Mouse (Mus musculus) left cerebral cortex, postnatal 36 days (tissue): ENCODE measurements around the gene Ccnl2. TPM values are rescaled to one million over a fixed set of nuclear protein-coding genes. Genes with fewer than 3 reads are reported as not detected.

Experiments used
- DNase-seq, 2 experiments: peaks; one replicate each; pipeline ENCODE4 v3.0.0; 2021 to 2022; ENCODE audit warnings: low spot score in 2 of 2, mixed read lengths in 1 of 2
- intact Hi-C: fragments of 180-260 bp; cut with DNase I; formaldehyde crosslinking; loops from one replicate; pipeline ENCODE4 v1.15.1; 2025
- total RNA-seq, 2 experiments: library from RNA; stranded (reverse); gene quantifications; 2 replicates each; pipeline ENCODE4 v1.2.3; 2021

Gene Ccnl2
- total RNA-seq, 2 experiments from 2014 or later, result 50.4 to 84.5 TPM

DNA sequence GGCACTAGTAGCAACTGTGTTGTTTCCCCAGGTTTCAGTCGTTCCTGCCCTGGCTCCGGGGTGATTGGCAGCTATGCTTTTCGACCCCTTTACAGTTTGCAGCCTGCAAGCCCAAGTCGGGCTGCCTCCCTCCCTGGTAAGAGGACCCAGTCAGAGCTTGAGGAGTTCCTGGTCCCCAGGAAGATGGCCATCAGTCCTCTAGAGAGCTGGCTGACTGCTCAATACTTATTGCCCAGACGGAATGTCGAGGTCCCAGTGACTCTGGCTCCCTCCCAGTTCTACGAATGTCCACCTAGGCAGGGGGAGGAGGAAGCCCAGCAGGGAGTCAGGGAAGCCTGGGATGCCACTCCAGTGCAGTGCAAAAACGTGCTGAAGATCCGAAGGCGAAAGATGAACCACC, 20.0 kb downstream of the Ccnl2 start:
- intact Hi-C loops, result no loop called here
- no peak for DNase-seq

DNA sequence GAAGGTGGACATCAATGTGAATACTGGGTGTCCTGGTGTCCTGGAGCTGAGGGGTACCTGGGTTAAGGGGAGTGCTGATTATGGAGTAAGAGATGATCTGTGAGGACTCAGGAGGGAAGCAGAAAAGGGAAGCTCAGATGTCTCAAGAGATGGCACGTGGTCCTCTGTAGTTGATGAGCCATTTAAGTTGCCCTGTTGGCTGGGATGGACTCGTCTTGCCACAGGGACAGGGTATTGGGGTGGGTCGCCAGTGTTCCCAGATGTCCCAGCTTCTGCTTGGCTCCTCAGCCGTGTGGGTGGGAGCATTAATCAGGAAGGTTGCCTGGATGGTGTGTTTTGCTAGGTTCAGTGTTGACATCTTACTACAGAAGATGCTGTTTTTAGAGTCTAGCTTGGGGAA, 20.9 kb downstream of the Ccnl2 start:
- intact Hi-C loops, result no loop called here

DNA sequence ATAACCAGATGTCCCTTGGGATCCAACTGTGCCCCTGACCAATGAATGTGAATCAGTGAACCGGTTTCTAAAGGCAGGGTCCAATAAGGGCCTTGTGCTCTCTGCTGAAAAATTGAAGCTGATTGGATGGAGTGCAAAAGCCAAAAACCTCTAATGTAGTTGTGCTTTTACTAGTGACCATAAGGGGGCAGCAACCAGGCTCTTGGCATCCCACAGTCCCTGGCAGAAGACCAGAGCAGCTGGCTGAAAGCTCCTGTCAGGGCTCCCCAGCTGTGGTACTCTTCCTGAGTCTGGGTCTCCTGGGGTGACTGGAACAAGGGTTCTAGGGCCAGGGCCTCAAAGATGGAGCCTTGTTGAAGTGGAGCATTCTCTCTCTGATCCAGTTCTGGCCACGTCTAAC, 21.5 kb downstream of the Ccnl2 start:
- intact Hi-C loops, result no loop called here

More for the DNA sequence above, 20.9 kb downstream of the Ccnl2 start:
- DNase-seq, result no peak

DNA sequence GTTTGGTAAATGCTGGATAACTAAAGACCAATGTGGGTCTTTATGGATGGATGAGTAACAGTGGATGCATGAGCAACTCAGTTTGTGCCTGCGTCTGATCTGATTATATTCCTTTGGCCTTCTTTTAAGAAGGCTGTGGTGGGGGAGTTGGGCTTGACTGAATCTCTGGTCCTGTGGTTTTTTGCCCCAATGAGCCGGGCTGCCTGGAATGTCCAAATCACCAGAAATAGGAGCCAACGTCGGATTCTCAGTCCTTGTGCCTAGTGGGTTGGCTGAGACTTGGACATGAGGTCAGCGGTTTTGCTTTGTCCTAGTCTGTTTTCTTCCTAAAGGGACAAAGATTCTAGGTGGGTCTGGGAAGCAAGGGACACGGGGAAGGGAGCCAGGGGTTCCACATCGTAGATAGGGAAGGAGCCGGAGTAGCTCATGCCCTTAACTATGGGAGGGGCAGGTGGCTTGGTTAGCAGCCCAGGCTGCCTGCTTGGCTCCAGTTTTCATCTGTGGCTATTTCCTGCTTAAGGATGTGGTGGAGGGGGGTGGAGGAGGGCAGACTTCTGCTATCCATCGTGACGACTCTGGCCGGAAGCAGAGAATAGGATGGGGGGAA, 25.2 kb downstream of the Ccnl2 start:
- intact Hi-C loops, result no loop called here
- DNase-seq, result no peak

More for the DNA sequence above, 21.5 kb downstream of the Ccnl2 start:
- peak; percentile 53 to 66 for DNase-seq

DNA sequence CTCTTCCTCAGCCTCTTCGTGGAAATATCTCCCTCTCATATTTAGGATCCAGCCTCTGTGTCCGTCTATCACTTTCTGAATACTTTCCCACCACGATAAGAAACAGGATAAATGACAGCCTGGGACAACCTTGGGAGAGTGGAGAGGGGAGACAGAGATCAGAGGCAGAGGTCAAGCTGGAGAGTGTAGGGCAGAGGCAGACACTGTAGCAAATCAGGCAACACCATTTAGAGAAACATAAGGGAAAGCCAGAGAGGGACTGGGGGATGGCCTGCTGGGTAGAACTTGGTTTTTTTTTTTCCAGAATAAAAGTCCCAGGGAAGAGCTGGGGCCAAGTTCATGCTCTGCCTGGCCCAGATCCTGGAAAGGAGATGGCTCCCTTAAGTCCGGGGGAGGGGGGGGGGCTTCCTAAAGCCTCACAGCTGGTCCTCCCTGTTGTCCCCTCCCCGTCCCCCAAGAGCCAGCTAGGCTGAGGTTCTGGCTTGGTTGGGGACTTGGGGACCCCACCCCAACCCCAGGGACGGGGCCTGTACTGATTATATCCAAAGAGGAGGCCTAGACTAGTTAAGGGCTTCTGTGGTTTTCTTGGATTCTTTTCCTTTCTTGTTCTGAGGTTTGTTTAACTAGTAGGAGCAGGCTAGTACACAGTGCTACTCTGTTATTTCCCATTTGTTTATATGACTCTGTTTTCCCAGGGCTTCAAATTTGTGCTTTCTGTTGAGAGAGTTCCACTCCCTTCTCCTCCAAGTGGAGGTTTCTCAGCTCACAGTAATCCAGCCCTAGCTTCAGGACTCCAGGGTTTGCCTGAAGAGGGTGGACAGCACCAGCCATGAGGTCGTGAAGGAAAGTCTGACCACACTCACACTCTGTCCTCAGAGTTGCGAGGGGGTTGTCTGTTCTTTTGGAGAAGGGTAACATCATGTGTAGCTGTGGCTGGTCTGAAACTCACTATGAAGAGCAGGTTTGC, 26.2 kb downstream of the Ccnl2 start:
- no peak for DNase-seq
- intact Hi-C loops, result no loop called here

DNA sequence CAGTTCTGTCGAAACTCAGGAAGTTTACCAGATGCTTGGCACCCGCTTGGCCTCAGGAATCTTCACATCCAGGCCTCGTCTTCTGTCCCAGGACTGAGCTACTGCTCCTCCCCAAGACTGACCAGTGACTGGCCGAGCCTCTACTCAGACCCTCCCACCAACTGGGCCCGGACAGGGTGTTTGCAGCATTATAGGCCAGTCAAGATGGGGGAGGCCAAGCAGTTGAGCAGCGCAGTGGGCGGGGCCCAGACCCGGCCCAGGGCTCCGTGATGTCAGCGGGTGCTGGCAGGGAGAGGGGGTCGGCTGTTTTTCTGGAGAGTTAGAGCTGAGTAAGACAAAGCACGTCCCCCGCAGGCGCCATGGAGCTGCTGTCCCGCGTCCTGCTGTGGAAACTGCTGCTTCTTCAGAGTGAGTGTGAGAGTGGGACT, 27.2 kb downstream of the Ccnl2 start, which contains the start of gene Mxra8:
Gene Mxra8 (plus strand): TSS at position 198 of the 428 bp plus-strand sequence.
- intact Hi-C loops, result no loop called here
- no peak for DNase-seq

DNA sequence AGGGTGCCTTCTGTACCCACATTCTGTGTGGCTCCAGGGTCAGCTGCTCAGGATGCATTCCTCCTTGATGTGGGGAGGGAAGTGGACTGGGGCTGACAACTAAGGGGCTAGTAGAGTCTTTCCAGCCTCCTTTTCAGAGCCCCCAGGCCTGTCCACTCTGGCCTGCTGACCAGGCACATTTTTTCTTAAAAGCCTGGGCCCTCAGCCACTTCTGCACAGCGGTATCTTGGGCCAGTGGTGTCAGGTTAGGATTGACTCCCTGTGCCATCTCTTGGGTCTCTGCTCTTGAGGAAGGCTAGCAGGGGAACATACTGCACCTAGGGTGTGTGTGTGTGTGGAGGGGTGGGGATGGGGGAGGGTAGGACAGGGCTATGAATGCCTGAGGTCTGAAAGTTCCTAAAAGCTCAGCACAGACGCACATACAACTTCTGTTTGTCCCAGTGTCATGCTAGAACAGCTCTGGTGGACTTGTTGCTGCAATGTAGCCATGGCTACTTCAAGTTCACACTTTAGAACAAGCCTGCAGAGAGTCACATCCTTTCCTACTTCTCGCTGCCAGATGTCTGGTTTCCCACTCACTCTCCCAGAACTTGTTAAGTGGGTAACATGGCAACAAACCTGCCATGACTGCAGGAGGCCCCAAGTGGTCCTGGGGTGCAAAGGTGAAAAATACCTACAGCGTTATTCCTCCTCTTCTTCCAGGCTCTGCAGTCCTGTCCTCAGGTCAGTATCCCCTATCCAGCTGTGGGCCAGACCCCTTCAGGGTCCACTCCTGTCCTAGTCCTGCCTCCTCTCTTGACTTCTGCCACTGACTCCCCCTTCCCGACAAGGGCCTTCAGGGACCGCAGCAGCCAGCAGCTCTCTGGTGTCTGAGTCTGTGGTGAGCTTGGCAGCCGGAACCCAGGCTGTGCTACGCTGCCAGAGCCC, 28.1 kb downstream of the Ccnl2 start:
- no peak for DNase-seq
- intact Hi-C loops, result no loop called here

DNA sequence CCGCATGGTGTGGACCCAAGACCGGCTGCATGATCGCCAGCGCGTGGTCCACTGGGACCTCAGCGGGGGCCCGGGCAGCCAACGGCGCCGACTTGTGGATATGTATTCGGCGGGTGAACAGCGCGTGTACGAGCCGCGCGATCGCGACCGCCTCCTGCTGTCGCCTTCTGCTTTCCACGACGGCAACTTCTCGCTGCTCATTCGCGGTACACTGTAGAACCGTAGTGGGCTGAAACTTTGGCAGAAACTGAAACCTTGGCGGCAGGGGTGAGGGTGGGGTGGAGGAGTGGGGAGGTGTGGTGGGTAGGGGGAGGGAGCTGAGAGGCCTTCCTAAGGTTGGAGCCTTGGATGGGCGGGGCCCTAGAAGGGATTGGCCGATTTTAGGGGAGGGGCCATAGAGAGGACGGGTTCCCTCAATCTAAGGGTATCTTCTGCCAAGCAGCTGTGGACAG, 28.7 kb downstream of the Ccnl2 start:
- no peak for DNase-seq
- intact Hi-C loops, result no loop called here

DNA sequence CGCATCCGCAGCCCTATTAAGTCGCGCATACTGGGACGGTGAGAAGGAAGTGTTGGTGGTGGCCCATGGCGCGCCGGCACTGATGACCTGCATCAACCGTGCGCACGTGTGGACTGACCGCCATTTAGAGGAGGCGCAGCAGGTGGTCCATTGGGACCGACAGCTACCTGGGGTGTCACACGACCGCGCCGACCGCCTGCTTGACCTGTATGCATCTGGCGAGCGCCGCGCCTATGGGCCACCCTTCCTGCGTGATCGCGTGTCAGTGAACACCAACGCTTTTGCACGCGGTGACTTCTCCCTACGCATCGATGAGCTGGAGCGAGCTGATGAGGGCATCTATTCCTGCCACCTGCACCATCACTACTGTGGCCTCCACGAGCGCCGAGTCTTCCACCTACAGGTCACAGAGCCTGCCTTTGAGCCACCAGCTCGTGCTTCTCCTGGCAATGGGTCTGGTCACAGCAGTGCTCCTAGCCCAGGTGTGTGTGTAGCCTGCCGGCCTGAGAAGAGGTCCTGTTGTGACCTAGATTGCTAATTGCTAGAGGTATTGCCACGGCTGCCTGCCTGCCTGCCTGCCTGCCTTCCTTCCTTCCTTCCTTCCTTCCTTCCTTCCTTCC, 29.5 kb downstream of the Ccnl2 start:
- DNase-seq, result no peak
- intact Hi-C loops, result no loop called here

DNA sequence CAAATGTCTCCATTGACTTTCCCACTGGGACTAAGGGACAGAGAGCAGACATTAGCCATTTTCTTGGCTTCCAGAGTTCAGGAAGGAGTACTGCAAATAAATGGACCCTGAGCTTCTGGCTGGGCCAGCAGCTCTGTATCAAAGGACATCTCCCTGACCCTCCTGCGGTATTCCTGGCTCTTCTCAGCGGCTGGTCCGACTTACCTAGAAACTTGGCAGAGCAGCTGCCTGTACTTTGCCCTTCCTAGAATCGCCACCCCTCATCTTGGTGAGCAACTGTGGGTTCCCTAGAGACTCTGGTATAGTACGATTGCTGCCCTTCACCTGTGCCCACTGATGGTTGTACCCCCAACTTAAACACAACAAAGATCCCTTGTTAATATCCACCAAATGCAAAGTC, 30.9 kb downstream of the Ccnl2 start:
- intact Hi-C loops, result no loop called here
- no peak for DNase-seq

DNA sequence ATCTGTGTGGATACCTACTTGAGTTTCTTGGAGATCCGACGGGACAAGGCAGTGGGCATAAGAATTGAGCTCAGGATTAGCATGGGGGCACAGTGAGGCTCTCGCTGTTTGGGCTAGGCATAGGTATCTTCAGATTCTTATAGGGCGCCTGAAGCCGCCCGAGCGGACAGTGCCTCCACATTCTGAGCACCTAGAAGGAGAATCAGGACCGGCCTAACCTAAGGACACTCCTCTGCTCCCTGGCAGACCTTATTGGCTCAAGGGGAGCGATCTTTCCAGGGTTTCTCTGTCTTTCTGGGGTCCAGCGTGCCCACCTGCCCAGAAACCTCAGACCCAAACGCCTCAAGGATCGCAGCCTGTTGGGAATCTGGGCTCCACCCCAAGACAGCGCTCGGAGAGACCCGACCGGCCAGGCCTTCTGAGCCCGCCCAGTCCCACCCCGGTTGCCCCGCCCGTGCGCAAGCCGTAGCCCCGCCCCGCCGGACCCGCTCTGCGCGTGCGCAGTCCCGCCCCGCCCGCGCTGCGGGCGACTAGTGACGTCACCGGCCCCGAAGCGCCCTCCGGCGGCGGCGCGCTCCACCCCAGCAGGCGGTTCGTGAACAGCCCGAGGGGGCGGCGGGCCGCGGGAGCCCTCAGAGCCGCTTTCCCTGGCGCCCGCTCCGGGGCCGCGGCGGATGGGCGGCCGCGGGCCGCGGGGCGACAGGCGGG, 34.7 kb downstream of the Ccnl2 start, which contains the start of gene Dvl1:
Gene Dvl1 (plus strand): TSS at position 532 of the 708 bp plus-strand sequence.
- intact Hi-C loops, result loop anchor here (2.0 kb wide), 1 partner anchor 22 kb away; the partner anchor contains the start of genes Cptp and Ints11
- peak; percentile 94 to 97 for DNase-seq

DNA sequence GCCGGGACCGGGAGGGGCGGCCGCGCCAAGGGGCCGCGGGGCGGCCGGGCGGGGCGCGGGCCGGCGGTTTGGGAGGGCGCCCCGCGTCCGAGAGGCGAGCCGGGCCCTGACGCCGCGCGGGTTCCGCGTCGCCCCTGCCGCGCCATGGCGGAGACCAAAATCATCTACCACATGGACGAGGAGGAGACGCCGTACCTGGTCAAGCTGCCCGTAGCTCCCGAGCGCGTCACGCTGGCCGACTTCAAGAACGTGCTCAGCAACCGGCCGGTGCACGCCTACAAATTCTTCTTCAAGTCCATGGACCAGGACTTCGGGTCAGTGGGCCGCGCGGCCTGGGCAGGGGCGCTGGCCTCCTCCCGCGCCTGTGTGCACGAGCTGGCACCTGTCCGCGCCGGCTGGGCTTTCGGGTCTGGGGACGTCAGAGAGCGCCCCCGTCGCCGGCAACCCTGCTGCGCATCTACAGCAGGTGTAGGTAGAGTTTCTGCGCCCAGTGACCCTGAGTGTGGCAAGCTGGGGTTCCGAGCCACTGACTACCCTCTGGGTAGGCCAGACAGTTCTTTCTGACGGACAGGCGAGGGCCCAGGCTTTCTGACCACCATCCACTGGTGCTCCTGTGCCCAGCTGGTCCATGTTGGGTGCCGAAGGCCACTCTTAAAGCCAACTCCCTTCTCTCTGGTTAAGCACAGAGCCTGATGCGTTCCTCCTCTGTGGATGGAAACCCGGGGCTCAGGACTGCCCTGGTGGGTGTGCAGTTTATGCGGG, 35.5 kb downstream of the Ccnl2 start:
- intact Hi-C loops, result loop anchor here (2.0 kb wide), 1 partner anchor 21 kb away; the partner anchor contains the start of genes Cptp and Ints11
- peak in 1 of 2 experiments; percentile 44 for DNase-seq

DNA sequence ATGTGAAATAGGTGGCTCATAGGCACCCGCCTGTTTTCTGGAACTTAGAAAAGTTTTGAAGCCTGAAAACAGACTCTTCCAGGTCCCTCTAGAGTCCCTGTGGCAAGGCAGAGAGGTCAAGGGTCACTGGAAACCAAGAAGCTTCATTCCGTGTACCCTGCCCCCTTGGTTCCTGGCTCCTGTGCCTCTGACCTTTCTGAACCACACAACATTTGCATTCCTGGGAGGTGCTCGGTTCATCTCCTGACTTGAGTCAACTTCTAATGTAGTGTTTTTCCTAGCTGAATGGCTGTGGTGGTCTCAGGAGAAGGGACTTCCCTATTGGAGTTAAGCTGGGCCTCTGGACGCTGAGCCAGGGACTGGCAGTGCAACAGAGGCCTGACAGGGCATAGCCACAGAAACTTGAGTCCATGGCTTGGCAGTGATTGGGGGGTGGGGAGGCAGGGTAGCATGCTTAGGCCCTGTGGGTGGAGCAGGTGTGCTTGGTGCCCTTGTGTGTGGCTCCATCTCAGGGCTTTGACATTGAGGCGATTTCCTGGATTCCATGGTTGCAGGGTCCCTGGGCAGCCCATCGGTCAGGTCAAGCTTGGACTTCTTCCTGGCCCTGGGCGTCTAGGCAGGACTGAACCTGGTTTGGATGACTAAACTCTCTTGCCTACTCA, 36.3 kb downstream of the Ccnl2 start:
- intact Hi-C loops, result no loop called here
- DNase-seq, result no peak

DNA sequence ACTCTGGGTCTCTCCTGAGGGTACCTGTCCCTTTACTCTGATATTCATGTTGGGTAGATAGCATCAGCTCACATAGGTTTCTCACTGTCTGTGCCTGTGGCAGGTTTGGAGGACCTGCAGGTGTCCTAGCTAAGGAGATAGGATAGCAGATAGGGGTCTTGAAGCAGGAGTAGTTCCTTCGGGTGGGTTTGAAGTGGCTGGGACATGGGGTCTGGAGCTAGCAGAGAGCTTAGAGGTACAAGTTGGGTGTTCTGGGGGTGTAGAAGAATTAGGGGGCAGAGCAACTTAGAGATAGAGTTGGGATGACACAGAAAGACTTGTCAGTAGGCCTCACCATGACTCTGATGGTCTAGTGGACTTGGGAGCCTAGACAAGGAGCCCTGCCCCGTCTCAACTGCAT, 37.1 kb downstream of the Ccnl2 start:
- no peak for DNase-seq
- intact Hi-C loops, result no loop called here

DNA sequence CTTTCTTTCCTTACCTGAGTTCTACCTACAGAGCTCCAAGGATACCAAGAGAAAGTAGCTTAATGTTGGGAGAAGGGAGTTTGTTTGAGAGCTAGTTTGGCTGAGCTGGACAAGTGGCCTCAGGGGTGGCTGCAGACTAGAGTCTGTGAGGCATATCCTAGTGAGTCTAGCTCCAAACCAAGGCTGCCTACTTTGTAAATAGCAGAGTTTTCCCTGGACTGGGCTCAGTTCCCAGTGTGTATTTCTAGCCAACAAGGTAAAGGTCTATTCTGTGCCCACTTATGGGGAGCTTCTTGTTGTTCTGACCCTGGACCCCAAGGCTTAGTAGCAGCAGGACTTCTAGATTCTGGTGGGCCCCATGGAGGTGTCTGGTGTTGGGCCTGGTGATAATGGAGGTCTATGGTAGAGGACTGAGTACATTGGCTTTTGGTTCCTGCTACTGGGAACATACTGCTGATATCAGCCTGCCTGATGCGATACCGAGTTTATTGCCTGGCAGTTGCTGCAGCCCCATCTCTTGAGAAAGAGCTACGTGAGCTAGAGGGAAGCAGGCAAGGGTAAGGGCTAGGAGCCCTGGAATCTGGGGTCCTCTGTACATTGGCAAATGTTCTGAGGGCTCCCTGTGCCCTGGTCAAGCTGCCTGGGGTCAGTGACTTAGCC, 37.6 kb downstream of the Ccnl2 start:
- intact Hi-C loops, result no loop called here

DNA sequence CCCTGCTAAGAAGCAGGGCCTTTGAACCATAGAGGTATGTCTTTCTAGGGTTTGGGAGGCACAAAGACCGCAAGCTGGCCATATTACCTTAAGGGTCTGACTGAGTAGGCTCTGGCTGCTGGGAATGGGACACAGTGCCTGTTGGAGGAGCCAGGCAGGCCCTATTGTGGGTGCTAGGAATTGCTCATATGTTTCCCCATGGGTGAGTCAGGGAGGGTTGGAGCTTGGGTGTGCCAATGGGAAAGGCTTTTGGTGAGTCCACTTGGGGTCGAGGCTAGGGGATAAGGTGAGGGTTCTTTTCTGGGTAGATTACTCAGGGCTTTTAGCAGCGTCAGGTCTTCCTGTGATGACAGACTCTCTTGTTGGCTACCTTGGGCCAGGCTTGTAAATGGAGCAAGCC, 39.1 kb downstream of the Ccnl2 start:
- intact Hi-C loops, result no loop called here
- DNase-seq, result no peak

More for the DNA sequence above, 37.6 kb downstream of the Ccnl2 start:
- no peak for DNase-seq

DNA sequence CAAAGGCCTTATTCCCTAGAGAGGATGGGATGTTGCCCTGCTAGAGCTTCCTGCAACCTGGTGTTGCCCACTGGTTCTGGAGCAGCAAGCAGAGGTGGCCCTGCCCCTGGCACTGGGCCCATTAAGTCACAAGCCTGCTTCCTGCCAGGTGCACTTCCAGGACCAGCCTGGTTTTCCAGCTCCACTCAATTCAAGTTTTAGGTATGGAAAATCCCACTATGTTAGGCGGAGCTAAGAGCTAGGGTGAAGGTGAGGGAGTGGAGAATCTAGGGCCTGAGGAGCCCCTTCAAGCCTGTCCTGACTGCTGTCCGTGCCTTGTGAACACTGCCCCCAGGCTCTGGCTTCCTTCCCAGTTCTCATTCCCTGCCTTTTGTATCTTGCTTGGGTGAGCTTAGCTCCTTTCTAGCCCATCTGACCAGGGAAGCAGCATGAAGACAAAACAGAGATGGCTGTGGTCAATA, 39.7 kb downstream of the Ccnl2 start:
- intact Hi-C loops, result no loop called here

More for the DNA sequence above, 39.7 kb downstream of the Ccnl2 start:
- DNase-seq, result no peak
